Mouse (Mus musculus) midbrain, embryonic 11.5 days (tissue): ENCODE results near the gene Pde4b. TPM values are rescaled to one million over a fixed set of nuclear protein-coding genes. Genes with fewer than 3 reads are reported as not detected.

ENCODE experiments used
- ATAC-seq: fragments of 200-750 bp; cut with Nextera tagmentation; 2 replicates; pipeline ENCODE4 v1.8.0; 2017; ENCODE audit warnings: moderate TSS enrichment, moderate library complexity; ENCODE audit not compliant: low FRiP score
- DNase-seq: peaks from one replicate; pipeline ENCODE4 v3.0.0; 2015; ENCODE audit warnings: low spot score; ENCODE audit errors: missing footprints
- H3K27ac ChIP-seq: fragments of 300-500 bp; sonication (generic); 2 replicates; pipeline ENCODE4 v1.5.1; 2014; ENCODE audit warnings: low read depth, low read length
- H3K27me3 ChIP-seq: fragments of 300-500 bp; sonication (generic); 2 replicates; pipeline ENCODE4 v1.6.1; 2014; ENCODE audit warnings: mild to moderate bottlenecking, low read length, moderate library complexity, mixed read lengths; ENCODE audit not compliant: control insufficient read depth, insufficient read depth
- H3K36me3 ChIP-seq: fragments of 300-500 bp; sonication (generic); 2 replicates; pipeline ENCODE4 v1.6.1; 2014; ENCODE audit warnings: mild to moderate bottlenecking, low read length, moderate library complexity, mixed read lengths; ENCODE audit not compliant: control insufficient read depth, insufficient read depth
- H3K4me1 ChIP-seq: fragments of 300-500 bp; sonication (generic); 2 replicates; pipeline ENCODE4 v1.6.1; 2014; ENCODE audit warnings: low read length; ENCODE audit not compliant: control insufficient read depth, insufficient read depth
- H3K4me2 ChIP-seq: fragments of 300-500 bp; sonication (generic); 2 replicates; pipeline ENCODE4 v1.6.1; 2014; ENCODE audit warnings: mild to moderate bottlenecking, moderate library complexity
- H3K4me3 ChIP-seq: fragments of 300-500 bp; sonication (generic); 2 replicates; pipeline ENCODE4 v1.5.1; 2014; ENCODE audit warnings: low read depth, low read length
- H3K9ac ChIP-seq: fragments of 300-500 bp; sonication (generic); 2 replicates; pipeline ENCODE4 v1.6.1; 2014; ENCODE audit warnings: low read length
- H3K9me3 ChIP-seq: fragments of 300-500 bp; sonication (generic); 2 replicates; pipeline ENCODE4 v1.6.1; 2016; ENCODE audit warnings: low read length; ENCODE audit not compliant: control insufficient read depth
- WGBS: fragments of 180-500 bp; shearing (Covaris S2); extraction: QIAGEN DNeasy Blood & Tissue Kit; methylation state at CpG from one replicate; pipeline ENCODE4 v1.1.7; 2014; 5-methylcytosine and 5-hydroxymethylcytosine counted together
- polyA plus RNA-seq: library from polyadenylated mRNA; unstranded; fragments of >200 nt; fragmentation: Nextera tagmentation; extraction: Ambion mirVana; gene quantifications from 2 replicates; pipeline ENCODE4 v1.2.1, GENCODE M21; 2014

The Pde4b gene
- polyA plus RNA-seq, 1 experiment from 2014 or later, result 7.5 TPM

- Histone ChIP-seq H3K27ac (no peak overlapping the region), H3K36me3 (no peaks in the 10 kb centered on the region)
- no peak for ATAC-seq
Observed at GRCm38 (mm10) chr4:102290052-102290734, 202.8 kb downstream of the Pde4b start.

DNA sequence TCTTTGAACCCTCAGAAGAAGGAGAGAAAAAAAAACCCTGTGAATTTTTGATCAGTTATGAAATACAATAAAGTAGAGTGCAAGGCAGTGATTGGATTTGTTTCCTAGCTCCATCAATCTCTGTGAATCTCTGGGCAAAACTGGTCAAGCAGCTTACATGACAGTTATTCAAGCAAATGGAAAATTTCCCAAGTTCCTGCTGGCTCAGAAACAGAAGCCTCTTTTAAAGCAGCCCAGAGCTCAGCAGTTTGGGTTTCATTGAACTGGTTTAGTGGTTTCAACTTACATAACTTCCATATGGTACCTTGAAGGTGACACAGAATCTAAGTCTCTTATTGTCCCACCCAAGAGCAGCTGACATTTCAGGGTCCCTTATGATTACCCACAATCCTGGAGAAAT is 210.2 kb downstream of the Pde4b start:
- ATAC-seq, result no peak
- Histone ChIP-seq H3K27ac (no peak overlapping the region), H3K4me2 (no peak overlapping the region), H3K9ac (no peak overlapping the region), H3K27me3 (no peaks in the 10 kb centered on the region), H3K4me3 (no peak overlapping the region), H3K4me1 (no peaks in the 10 kb centered on the region), H3K36me3 (no peaks in the 10 kb centered on the region), H3K9me3 (no peaks in the 10 kb centered on the region)
- no peak for DNase-seq

More at GRCm38 (mm10) chr4:102290052-102290734, 202.8 kb downstream of the Pde4b start:
- no peak for DNase-seq
- Histone ChIP-seq H3K4me3 (no peak overlapping the region), H3K9ac (no peak overlapping the region), H3K27me3 (no peaks in the 10 kb centered on the region), H3K4me1 (peaks cover 5% of the 10 kb centered on the region), H3K9me3 (no peaks in the 10 kb centered on the region), H3K4me2 (no peak overlapping the region)
- 64% methylated on average over 6 of the region's 6 CpGs for WGBS

DNA sequence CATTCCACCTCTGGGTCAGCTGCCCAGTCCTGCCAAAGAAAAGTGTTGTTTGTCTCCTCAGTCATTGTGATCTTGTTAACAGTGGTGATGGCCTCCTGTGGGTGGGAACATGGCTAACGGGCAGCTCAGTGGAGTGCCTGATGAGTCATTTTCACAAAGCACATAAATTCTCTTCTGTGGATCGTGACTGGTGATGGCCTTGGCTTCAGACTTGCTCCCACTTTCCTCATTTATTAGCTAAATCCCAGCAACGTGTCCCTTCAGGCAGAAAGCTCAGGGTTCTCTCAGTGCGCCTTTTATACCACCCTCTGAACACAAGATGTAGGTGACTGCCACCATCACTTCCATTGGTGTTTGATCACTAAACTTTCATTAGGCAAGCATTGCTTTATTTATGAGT is 215.2 kb downstream of the Pde4b start:
- DNase-seq, result no peak
- ATAC-seq, result no peak
- 85% methylated on average over 4 of the region's 4 CpGs for WGBS

DNA sequence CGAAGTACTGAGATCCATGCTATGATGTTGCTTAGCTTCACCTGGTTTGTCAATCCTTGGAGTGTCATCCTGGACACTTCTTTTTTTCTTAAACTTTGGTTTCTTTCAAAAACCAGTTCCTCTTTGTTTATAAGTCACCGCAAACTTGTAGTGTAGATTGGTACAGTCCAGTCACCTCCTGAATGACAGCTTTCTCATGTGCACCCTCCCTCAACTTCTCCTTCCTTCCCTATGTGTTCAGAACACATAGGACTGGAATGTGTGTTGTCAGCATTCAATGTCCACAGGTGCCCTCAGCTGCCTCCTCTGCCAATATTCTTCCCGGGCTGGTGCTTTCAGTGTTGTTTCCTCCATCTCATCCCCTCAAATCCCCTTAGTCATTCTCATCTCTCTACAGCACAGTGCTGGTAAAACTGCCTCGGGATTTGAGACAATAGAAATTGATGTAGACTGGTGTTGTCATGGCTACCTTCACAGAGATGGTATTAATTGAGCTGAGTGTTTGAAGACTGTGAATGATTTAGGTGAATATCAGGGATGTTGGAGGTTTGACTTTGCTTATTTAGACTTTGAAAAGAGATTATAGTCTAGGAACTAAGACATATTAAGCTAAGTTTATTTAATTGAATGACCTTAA is 220.4 kb downstream of the Pde4b start:
- Histone ChIP-seq H3K27ac (no peak overlapping the region), H3K36me3 (no peaks in the 10 kb centered on the region), H3K4me2 (no peak overlapping the region), H3K4me3 (no peak overlapping the region), H3K9ac (no peak overlapping the region), H3K27me3 (no peaks in the 10 kb centered on the region), H3K4me1 (no peaks in the 10 kb centered on the region), H3K9me3 (no peaks in the 10 kb centered on the region)
- ATAC-seq (no peak), DNase-seq (no peak)
- WGBS, result 63% methylated on average over 4 of the region's 4 CpGs

More for the DNA sequence above, 215.2 kb downstream of the Pde4b start:
- H3K27me3 ChIP-seq, result no peaks in the 10 kb centered on the region
- no peak overlapping the region for H3K9ac ChIP-seq
- no peaks in the 10 kb centered on the region for H3K36me3 ChIP-seq
- no peak overlapping the region for H3K27ac ChIP-seq
- no peaks in the 10 kb centered on the region for H3K9me3 ChIP-seq
- no peaks in the 10 kb centered on the region for H3K4me1 ChIP-seq
- no peak overlapping the region for H3K4me3 ChIP-seq
- H3K4me2 ChIP-seq, result no peak overlapping the region

DNA sequence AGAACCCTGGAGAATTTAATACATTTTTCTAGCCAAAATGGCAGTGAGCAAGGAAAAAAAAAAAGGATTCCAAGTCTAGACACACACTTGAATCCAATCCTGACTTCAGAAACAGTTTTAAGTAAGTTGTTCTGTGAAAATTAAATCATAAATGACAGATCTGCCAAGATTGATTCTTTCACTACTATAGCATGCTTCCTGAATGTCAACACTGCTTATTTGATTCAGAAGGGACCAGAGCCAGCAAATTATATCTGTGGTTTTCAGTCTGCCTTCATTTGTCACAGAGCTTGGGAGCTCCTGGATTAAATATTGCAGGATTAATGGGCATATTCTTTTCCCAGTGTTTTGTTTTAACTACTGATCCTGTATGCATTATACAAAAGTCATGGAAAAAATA is 223.3 kb downstream of the Pde4b start:
- H3K9ac ChIP-seq, result no peak overlapping the region
- ATAC-seq, result no peak
- H3K9me3 ChIP-seq, result no peaks in the 10 kb centered on the region
- no peak overlapping the region for H3K4me2 ChIP-seq
- no peaks in the 10 kb centered on the region for H3K27me3 ChIP-seq
- DNase-seq, result no peak
- H3K27ac ChIP-seq, result no peak overlapping the region
- H3K4me3 ChIP-seq, result no peak overlapping the region
- no peaks in the 10 kb centered on the region for H3K36me3 ChIP-seq
- no peaks in the 10 kb centered on the region for H3K4me1 ChIP-seq

DNA sequence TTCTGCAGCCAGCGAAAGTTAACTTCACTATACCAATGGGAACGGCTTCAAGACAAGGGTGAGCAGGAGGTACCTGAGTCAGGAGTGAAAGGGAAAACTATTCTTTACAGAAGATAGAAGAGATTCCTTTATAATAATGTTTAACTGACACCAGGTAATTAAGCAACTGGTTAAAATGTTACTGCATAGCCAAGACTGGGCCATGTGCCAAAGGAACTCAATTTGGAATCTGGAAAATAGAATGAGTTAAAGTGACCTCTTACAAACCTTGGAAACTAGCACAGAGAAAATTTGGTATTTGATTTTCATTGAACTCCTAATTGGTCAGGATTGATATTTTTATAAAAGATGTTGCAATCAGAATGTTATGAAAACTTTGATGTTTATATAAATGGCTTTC is 228.7 kb downstream of the Pde4b start:
- Histone ChIP-seq H3K27me3 (no peaks in the 10 kb centered on the region), H3K4me3 (no peak overlapping the region), H3K36me3 (no peaks in the 10 kb centered on the region), H3K9ac (no peak overlapping the region), H3K27ac (no peak overlapping the region), H3K9me3 (no peaks in the 10 kb centered on the region), H3K4me1 (no peaks in the 10 kb centered on the region), H3K4me2 (no peak overlapping the region)
- 91% methylated on average over 2 of the region's 2 CpGs for WGBS
- DNase-seq (no peak), ATAC-seq (no peak)

DNA sequence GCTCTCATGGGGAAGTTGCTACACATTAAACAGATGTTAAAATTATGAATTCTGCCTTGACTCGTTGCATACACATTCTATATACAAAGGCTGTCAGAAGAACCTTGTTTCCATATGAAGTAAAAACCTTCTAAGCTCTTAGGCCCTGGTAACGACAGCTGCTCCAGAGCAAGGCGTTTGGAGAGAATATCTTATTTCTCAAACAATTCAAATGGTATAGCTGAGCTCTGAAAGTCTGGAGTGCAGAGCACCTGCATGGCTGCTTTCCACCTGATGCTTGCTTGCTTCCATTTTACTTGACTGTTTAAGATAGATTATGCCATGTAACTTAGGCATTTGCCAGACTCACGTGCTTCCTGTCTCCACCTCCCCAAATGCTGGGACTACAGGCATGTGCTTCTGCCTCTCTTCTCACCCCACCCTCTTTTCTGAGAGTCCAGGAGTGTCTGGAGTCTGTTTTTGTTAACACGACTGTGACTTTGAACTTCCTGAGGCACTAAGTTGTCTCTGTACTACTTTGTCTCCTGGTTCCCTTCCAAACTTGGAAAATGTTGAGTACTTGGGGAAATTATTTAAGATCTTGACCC is 229.4 kb downstream of the Pde4b start:
- H3K9ac ChIP-seq, result no peak overlapping the region
- H3K27ac ChIP-seq, result no peak overlapping the region
- no peaks in the 10 kb centered on the region for H3K9me3 ChIP-seq
- H3K4me2 ChIP-seq, result no peak overlapping the region
- ATAC-seq, result no peak
- 75% methylated on average over 5 of the region's 5 CpGs for WGBS
- no peaks in the 10 kb centered on the region for H3K27me3 ChIP-seq
- DNase-seq, result no peak
- H3K36me3 ChIP-seq, result no peaks in the 10 kb centered on the region
- H3K4me1 ChIP-seq, result no peaks in the 10 kb centered on the region
- no peak overlapping the region for H3K4me3 ChIP-seq

DNA sequence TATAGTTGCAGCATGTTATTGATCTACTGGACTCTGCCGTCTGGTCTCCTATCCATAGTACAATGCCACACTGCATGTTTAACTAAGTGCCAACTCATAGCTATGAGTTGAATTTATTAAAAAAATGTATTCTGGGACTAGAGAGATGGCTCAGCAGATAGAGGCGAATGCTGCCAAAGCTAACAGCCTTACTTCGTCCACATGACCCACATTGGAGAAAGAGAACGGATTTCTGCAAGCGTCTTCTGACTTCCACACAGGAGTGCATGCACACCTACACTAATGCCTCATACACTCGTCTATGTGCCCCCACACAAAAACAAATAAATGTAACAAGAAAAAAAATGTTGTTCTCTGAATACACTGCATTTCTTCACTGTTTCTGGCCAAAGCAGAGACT is 231.3 kb downstream of the Pde4b start:
- Histone ChIP-seq H3K4me1 (no peaks in the 10 kb centered on the region), H3K4me2 (no peak overlapping the region), H3K9ac (no peak overlapping the region), H3K9me3 (no peaks in the 10 kb centered on the region), H3K27ac (no peak overlapping the region), H3K36me3 (no peaks in the 10 kb centered on the region), H3K4me3 (no peak overlapping the region), H3K27me3 (no peaks in the 10 kb centered on the region)
- DNase-seq, result no peak
- 87% methylated on average over 6 of the region's 6 CpGs for WGBS
- no peak for ATAC-seq

GRCm38 (mm10) chr4:102321340-102321739 is 234.0 kb downstream of the Pde4b start:
- H3K36me3 ChIP-seq, result no peaks in the 10 kb centered on the region
- 70% methylated on average over 3 of the region's 3 CpGs for WGBS
- no peak for DNase-seq
- ATAC-seq, result no peak
- H3K4me1 ChIP-seq, result no peaks in the 10 kb centered on the region
- H3K4me3 ChIP-seq, result no peak overlapping the region
- no peak overlapping the region for H3K4me2 ChIP-seq
- H3K27me3 ChIP-seq, result no peaks in the 10 kb centered on the region
- no peak overlapping the region for H3K27ac ChIP-seq
- H3K9me3 ChIP-seq, result no peaks in the 10 kb centered on the region
- no peak overlapping the region for H3K9ac ChIP-seq
